Mouse (Mus musculus) myocyte (in vitro differentiated cells): ENCODE data around the gene Mapkapk3. TPM values are rescaled to one million over a fixed set of nuclear protein-coding genes. Genes with fewer than 3 reads are reported as not detected.

Experiments
- H3K27me3 ChIP-seq: one replicate; pipeline ENCODE4 v1.6.1; 2011; ENCODE audit not compliant: control insufficient read depth, insufficient read depth, insufficient read length
- H3K36me3 ChIP-seq: one replicate; pipeline ENCODE4 v1.6.1; 2011; ENCODE audit not compliant: control insufficient read depth, insufficient read depth
- H3K4me2 ChIP-seq: one replicate; pipeline ENCODE4 v1.6.1; 2011; ENCODE audit warnings: low read depth, control low read depth
- H3K4me3 ChIP-seq: one replicate; pipeline ENCODE4 v1.5.1; 2011; ENCODE audit warnings: mild to moderate bottlenecking, control low read depth, moderate library complexity
- H3K79me2 ChIP-seq: one replicate; pipeline ENCODE4 v1.6.1; 2011; ENCODE audit not compliant: control insufficient read depth, insufficient read depth
- H3ac ChIP-seq: one replicate; pipeline ENCODE4 v1.6.1; 2011; ENCODE audit not compliant: control insufficient read depth, insufficient read length
- CEBPB ChIP-seq: IDR thresholded peaks from 2 replicates; pipeline ENCODE4 v1.6.1; 2011; ENCODE audit warnings: mild to moderate bottlenecking, moderate library complexity; ENCODE audit not compliant: poor library complexity, insufficient read depth, severe bottlenecking
- E2F4 ChIP-seq: IDR thresholded peaks from one replicate; pipeline ENCODE4 v1.6.1; 2011; ENCODE audit warnings: mild to moderate bottlenecking, control low read depth, moderate library complexity; ENCODE audit not compliant: insufficient read depth
- MAX ChIP-seq: IDR thresholded peaks from one replicate; pipeline ENCODE4 v1.6.1; 2011; ENCODE audit warnings: low read depth, mild to moderate bottlenecking, control low read depth
- MYOD1 ChIP-seq, 3 experiments: IDR thresholded peaks; one replicate each; pipeline ENCODE4 v1.6.1; 2011; ENCODE audit warnings: control low read depth in 2 of 3, low read depth in 2 of 3, mild to moderate bottlenecking in 2 of 3, moderate library complexity in 1 of 3; ENCODE audit not compliant: insufficient read length in 2 of 3, control insufficient read depth in 1 of 3
- MYOG ChIP-seq, 3 experiments: IDR thresholded peaks; one replicate each; pipeline ENCODE4 v1.6.1; 2011; ENCODE audit warnings: control low read depth in 2 of 3, low read depth in 2 of 3, mild to moderate bottlenecking in 2 of 3; ENCODE audit not compliant: insufficient read length in 2 of 3, control insufficient read depth in 1 of 3, insufficient read depth in 1 of 3
- POLR2A ChIP-seq: IDR thresholded peaks from one replicate; pipeline ENCODE4 v1.6.1; 2011; ENCODE audit warnings: low read depth, mild to moderate bottlenecking, control low read depth, moderate library complexity; ENCODE audit not compliant: insufficient read length
- POLR2AphosphoS2 ChIP-seq: IDR thresholded peaks from one replicate; pipeline ENCODE4 v1.6.1; 2011; ENCODE audit warnings: low read depth, control low read depth; ENCODE audit not compliant: insufficient read length
- REST ChIP-seq: IDR thresholded peaks from one replicate; pipeline ENCODE4 v1.6.1; 2011; ENCODE audit warnings: mild to moderate bottlenecking, control low read depth, moderate library complexity; ENCODE audit not compliant: insufficient read depth, insufficient read length
- SRF ChIP-seq: IDR thresholded peaks from one replicate; pipeline ENCODE4 v1.6.1; 2011; ENCODE audit warnings: low read depth; ENCODE audit not compliant: control insufficient read depth, insufficient read length
- TCF12 ChIP-seq: IDR thresholded peaks from one replicate; pipeline ENCODE4 v1.6.1; 2011; ENCODE audit warnings: mild to moderate bottlenecking, control low read depth; ENCODE audit not compliant: poor library complexity, insufficient read depth, severe bottlenecking
- TCF3 ChIP-seq: IDR thresholded peaks from one replicate; pipeline ENCODE4 v1.6.1; 2011; ENCODE audit warnings: low read depth, control low read depth; ENCODE audit not compliant: insufficient read length
- USF1 ChIP-seq: IDR thresholded peaks from one replicate; pipeline ENCODE4 v1.6.1; 2011; ENCODE audit warnings: low read depth, mild to moderate bottlenecking, control low read depth, moderate library complexity
- polyA plus RNA-seq: library from polyadenylated mRNA; unstranded; fragments of >200 nt; fragmentation: generic; extraction: Trizol; gene quantifications from one replicate; pipeline ENCODE4 v1.2.1, GENCODE M21; 2012; ENCODE audit warnings: missing spikeins

The Mapkapk3 gene
- polyA plus RNA-seq, 1 experiment, result 3.9 TPM

DNA sequence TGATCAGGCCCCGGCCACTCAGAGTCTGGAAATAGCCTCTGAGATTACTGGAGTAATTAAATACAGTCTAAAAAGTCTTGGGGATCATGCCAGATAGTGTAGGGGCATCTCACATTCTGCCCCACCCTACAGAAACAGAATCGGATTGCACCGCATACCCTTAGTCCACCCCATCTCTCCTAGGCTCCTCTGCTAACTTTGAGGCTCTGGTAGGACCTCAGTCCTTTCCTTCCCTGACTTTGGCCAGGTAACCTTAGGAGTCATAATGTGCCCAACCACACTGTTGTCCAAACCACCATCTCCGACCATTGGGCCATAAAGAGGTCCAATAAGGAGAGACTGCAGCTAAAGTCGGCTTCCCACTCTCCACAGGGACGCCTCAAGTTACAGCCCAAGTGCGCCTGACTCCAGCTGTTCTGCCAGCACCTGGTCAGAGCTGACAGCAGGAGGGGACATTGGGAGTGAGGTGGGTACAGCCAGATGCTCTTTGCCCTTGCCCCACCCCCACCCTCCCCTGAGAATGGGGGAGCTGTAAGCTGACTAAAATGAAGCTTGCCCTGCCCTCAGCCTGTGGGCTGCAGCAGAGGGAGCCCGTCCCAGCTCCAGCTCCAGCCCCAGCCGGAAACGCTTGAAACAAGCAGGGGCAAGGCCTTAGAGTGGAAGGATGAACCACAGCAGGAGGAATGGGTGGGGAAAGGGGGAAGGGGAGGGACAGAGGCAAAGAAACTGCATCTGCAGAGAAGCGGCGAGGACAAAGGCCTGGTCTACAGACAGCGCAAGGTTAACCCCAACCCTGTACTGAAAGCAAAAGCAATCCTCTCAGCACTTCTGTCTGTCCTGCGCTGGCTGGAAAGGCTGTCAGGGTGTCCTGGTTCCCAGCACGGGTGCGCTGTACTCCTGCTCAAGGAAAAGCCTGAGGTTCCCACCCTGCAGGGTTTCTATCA lies 10.0 kb downstream of the Mapkapk3 start:
- Histone ChIP-seq H3ac (no peak overlapping the region), H3K27me3 (no peaks in the 10 kb centered on the region), H3K4me3 (no peak overlapping the region), H3K36me3 (no peaks in the 10 kb centered on the region), H3K79me2 (no peaks in the 10 kb centered on the region), H3K4me2 (peak overlapping the region; percentile 34)
- TF ChIP-seq E2F4, result no peak
- peak; percentile 44 to 75 (median 69) for TF ChIP-seq MYOG (IDR thresholded peaks at IDR 0.05; ENCODE audit: control insufficient read depth in 1 of 3, insufficient read depth in 1 of 3, insufficient read length in 2 of 3, low read depth in 2 of 3)
- peak; percentile 19 to 90 (median 80) for TF ChIP-seq MYOD1 (IDR thresholded peaks at IDR 0.05; ENCODE audit: control insufficient read depth in 1 of 3, insufficient read length in 2 of 3, low read depth in 2 of 3)
- TF ChIP-seq POLR2A, result no peak
- no peak for TF ChIP-seq USF1
- TF ChIP-seq MAX, result no peak
- no peak for TF ChIP-seq TCF3
- TF ChIP-seq CEBPB, result no peak

DNA sequence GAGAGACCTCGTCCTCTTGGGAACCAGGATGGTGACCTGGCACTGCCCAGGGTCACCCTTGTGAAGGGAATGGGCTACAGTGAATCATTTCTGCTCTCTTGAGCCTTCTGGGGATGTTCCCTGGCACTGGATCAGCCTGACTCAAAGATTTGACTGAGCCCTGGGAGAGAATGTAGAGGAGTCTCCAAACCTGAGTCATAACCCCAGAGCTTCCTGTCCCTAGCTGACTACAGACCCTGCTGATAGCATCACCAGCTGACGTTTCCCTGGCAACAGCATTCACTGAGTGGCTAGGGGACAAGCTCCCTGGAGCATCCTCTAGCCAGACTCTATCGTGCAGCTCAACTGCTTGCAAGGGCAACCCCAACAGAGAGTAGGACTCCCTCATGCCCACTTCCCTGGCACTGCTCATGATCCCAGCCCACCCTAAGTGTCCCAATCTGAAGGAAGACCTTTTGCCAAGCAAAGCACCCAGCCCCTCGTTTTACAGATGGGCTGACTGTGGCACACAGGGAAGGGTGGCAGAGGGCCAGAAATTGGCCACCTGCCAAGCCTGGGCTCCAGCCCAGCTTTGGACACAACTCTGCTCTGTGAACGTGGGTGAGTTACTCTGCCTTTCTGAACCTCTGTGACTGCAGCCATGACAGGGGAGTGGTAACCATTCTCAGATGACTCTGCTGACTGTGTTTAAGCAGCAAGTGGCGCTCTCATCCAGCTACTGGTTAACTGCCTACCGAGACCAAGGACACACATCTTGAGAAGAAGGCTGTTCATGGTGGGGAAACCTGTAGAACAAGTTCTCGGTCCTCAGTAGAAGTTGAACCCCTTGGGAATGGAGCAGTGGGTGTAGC lies 10.9 kb downstream of the Mapkapk3 start:
- TF ChIP-seq POLR2A (no peak), MYOG (IDR thresholded peaks at IDR 0.05; ENCODE audit: control insufficient read depth in 1 of 3, insufficient read depth in 1 of 3, insufficient read length in 2 of 3, low read depth in 2 of 3) (no peak), MAX (no peak), SRF (no peak), E2F4 (no peak), REST (no peak), MYOD1 (IDR thresholded peaks at IDR 0.05; ENCODE audit: control insufficient read depth in 1 of 3, insufficient read length in 2 of 3, low read depth in 2 of 3) (no peak), TCF12 (no peak), POLR2AphosphoS2 (no peak)
- Histone ChIP-seq H3K36me3 (no peaks in the 10 kb centered on the region), H3K4me3 (no peak overlapping the region), H3K27me3 (no peaks in the 10 kb centered on the region), H3K4me2 (peak overlapping the region; percentile 34), H3ac (no peak overlapping the region), H3K79me2 (no peaks in the 10 kb centered on the region)

DNA sequence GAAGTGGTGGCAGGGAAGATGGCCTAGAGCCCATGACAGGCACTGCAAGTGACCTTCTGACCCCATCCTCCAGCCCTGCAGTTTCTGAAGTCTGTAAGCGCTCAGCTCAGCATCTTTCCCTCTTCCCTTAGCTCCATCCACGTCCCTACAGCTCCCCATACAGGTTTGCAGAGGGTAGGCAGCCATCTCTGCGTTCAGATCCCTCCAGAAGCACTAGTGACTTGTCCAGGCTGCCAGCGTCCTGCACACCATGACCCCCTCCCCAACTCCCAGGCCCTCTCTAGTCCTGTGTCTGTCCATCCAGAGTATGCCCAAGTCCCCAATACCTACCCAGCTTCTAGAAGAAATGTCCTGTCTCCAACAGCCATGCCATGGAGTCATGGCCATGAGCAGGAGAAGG lies 11.6 kb downstream of the Mapkapk3 start:
- Histone ChIP-seq H3K79me2 (no peaks in the 10 kb centered on the region), H3ac (no peak overlapping the region), H3K27me3 (no peaks in the 10 kb centered on the region), H3K4me3 (no peak overlapping the region), H3K4me2 (no peak overlapping the region), H3K36me3 (no peaks in the 10 kb centered on the region)
- TF ChIP-seq TCF12 (no peak), POLR2A (no peak), E2F4 (no peak), TCF3 (no peak), USF1 (no peak), MAX (no peak), POLR2AphosphoS2 (no peak), MYOG (IDR thresholded peaks at IDR 0.05; ENCODE audit: control insufficient read depth in 1 of 3, insufficient read depth in 1 of 3, insufficient read length in 2 of 3, low read depth in 2 of 3) (no peak), CEBPB (no peak), MYOD1 (IDR thresholded peaks at IDR 0.05; ENCODE audit: control insufficient read depth in 1 of 3, insufficient read length in 2 of 3, low read depth in 2 of 3) (no peak), SRF (no peak), REST (no peak)

DNA sequence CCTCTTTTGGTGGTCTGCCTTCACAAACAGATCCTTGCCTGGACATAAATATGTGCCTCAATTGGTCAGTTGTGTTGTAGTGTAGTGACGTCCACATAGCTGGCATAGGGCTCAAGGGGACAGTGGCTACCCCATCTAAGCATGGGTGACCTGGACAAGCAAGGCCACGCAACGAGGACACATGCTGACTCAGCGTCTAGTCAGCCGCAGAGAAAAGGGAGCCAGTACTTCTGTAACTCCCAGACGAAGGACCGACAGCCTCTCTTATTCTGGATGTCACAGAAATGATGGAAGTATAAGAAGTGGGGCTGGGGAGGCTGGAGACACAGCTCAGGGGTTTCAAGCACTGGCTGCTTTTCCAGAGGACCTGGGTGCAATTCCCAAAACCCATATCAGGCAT lies 12.1 kb downstream of the Mapkapk3 start:
- TF ChIP-seq TCF12, result no peak
- no peaks in the 10 kb centered on the region for H3K36me3 ChIP-seq
- no peaks in the 10 kb centered on the region for H3K79me2 ChIP-seq
- no peak overlapping the region for H3K4me3 ChIP-seq
- no peaks in the 10 kb centered on the region for H3K27me3 ChIP-seq
- no peak overlapping the region for H3K4me2 ChIP-seq
- H3ac ChIP-seq, result no peak overlapping the region
